Mouse (Mus musculus): ENCODE measurements at regions not wholly inside any gene's neighbourhood (a gene's known extent, or its start where the extent isn't known, plus 50 kb on each side); places are given as distances from the start of the nearest gene placed in this dataset.

DNA sequence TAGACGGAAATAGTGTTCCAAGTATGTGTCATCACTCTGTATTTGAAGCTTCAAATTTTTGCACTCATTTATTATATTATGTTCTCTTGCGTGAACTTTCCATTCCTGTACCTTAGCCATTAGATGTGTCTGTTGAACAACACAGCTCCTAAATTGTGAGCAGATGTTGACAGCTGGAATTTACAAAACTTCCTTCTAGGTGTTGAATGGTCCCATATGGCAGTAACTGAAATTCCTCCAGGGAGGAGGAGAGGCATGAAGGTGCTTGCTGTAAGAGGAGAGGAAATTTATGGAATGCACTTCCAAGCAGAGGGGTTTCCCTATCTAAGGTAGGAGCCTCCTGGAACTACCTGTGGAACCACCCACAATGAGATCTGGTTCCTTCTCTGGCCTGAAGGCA, 67.2 kb upstream of the 4930452B06Rik start:
- H3K4me3 ChIP-seq (ENCODE audit: control insufficient read depth, low read depth, low read length), result no peak overlapping the region
- TF ChIP-seq CTCF (IDR thresholded peaks at IDR 0.05; ENCODE audit: control insufficient read depth, insufficient read depth, insufficient replicate concordance, low read depth, low read length), result no peak
- TF ChIP-seq POLR2A (IDR thresholded peaks at IDR 0.05; ENCODE audit: control insufficient read depth, low read depth, low read length), result no peak
- no peaks in the 10 kb centered on the region for H3K4me1 ChIP-seq (ENCODE audit: control insufficient read depth, insufficient read depth, low read length)
- H3K27me3 ChIP-seq (ENCODE audit: control insufficient read depth, insufficient read depth, low read length), result no peaks in the 10 kb centered on the region
- H3K36me3 ChIP-seq (ENCODE audit: control insufficient read depth, insufficient read depth, low read length), result no peaks in the 10 kb centered on the region
- H3K27ac ChIP-seq (ENCODE audit: control insufficient read depth, insufficient read depth, low read depth, low read length), result no peak overlapping the region

- Histone ChIP-seq H3K4me1 (ENCODE audit: control insufficient read depth, insufficient read depth, low read length) (no peaks in the 10 kb centered on the region), H3K4me3 (ENCODE audit: control insufficient read depth, low read depth, low read length) (no peak overlapping the region), H3K27me3 (ENCODE audit: control insufficient read depth, insufficient read depth, low read length) (no peaks in the 10 kb centered on the region), H3K36me3 (ENCODE audit: control insufficient read depth, insufficient read depth, low read length) (no peaks in the 10 kb centered on the region), H3K27ac (ENCODE audit: control insufficient read depth, insufficient read depth, low read depth, low read length) (no peak overlapping the region)
- TF ChIP-seq CTCF (IDR thresholded peaks at IDR 0.05; ENCODE audit: control insufficient read depth, insufficient read depth, insufficient replicate concordance, low read depth, low read length), result no peak
These were observed 61.3 kb upstream of the 4930452B06Rik start for GRCm38 (mm10) chr14:8727364-8727763.

Measured in testis, adult 2 months (tissue).